Mouse (Mus musculus) liver, embryonic 14.5 days (tissue): Measurements from ENCODE around the gene Col26a1. TPM values are rescaled to one million over a fixed set of nuclear protein-coding genes. Genes with fewer than 3 reads are reported as not detected.

Source experiments
- ATAC-seq: fragments of 200-750 bp; cut with Nextera tagmentation; 2 replicates; pipeline ENCODE4 v1.8.0; 2017; ENCODE audit warnings: moderate number of reproducible peaks, mild to moderate bottlenecking, moderate library complexity; ENCODE audit not compliant: insufficient read depth
- DNase-seq, 3 experiments: peaks; one replicate each; pipeline ENCODE4 v3.0.0-alpha.2; 2012 to 2013; ENCODE audit warnings: low read depth in 3 of 3, low spot score in 3 of 3
- H3K27ac ChIP-seq: fragments of 300-500 bp; sonication (generic); 2 replicates; pipeline ENCODE4 v1.5.1; 2014; ENCODE audit warnings: moderate library complexity, mild to moderate bottlenecking, control low read depth, inconsistent platforms
- H3K27me3 ChIP-seq: fragments of 300-500 bp; sonication (generic); 2 replicates; pipeline ENCODE4 v1.6.1; 2014; ENCODE audit warnings: mild to moderate bottlenecking, low read length, moderate library complexity; ENCODE audit not compliant: control insufficient read depth, insufficient read depth
- H3K36me3 ChIP-seq: fragments of 300-500 bp; sonication (generic); replicated peaks from 2 replicates; pipeline ENCODE4 v1.6.1; 2014; ENCODE audit warnings: low read depth; ENCODE audit not compliant: control insufficient read depth, insufficient read depth
- H3K4me1 ChIP-seq, 2 experiments: fragments of 200-500 bp in 1 of 2; fragments of 300-500 bp in 1 of 2; sonication (generic) in 1 of 2; replicated peaks; 2 replicates each; pipeline ENCODE4 v1.6.1; 2012 to 2014; ENCODE audit warnings: antibody characterized with exemption in 1 of 2, inconsistent platforms in 1 of 2, low read length in 1 of 2; ENCODE audit not compliant: control insufficient read depth in 2 of 2, insufficient read depth in 2 of 2
- H3K4me2 ChIP-seq: fragments of 300-500 bp; sonication (generic); 2 replicates; pipeline ENCODE4 v1.6.1; 2014; ENCODE audit warnings: low read depth, mild to moderate bottlenecking, control low read depth, moderate library complexity
- H3K4me3 ChIP-seq, 2 experiments: fragments of 200-500 bp in 1 of 2; fragments of 300-500 bp in 1 of 2; sonication (generic) in 1 of 2; 2 replicates each; pipeline ENCODE4 v1.5.1; 2012 to 2014; ENCODE audit warnings: low read depth in 2 of 2, low read length in 2 of 2, mild to moderate bottlenecking in 2 of 2, control low read depth in 1 of 2, inconsistent platforms in 1 of 2, moderate library complexity in 1 of 2; ENCODE audit not compliant: insufficient read depth in 1 of 2
- H3K9ac ChIP-seq: fragments of 300-500 bp; sonication (generic); replicated peaks from 2 replicates; pipeline ENCODE4 v1.6.1; 2014; ENCODE audit warnings: mild to moderate bottlenecking, control low read depth, moderate library complexity
- H3K9me3 ChIP-seq: fragments of 300-500 bp; sonication (generic); 2 replicates; pipeline ENCODE4 v1.6.1; 2016; ENCODE audit warnings: low read length, mixed read lengths; ENCODE audit not compliant: control insufficient read depth
- CTCF ChIP-seq: IDR thresholded peaks from 2 replicates; pipeline ENCODE4 v1.5.1; 2016; ENCODE audit warnings: antibody characterized with exemption, low read depth, control low read depth
- EP300 ChIP-seq: IDR thresholded peaks from 2 replicates; pipeline ENCODE4 v1.6.1; 2016; ENCODE audit warnings: antibody characterized with exemption, low read depth
- WGBS: fragments of 180-500 bp; shearing (Covaris S2); extraction: QIAGEN DNeasy Blood & Tissue Kit; methylation state at CpG from one replicate; pipeline ENCODE4 v1.1.7; 2014; ENCODE audit not compliant: insufficient replicate concordance; 5-methylcytosine and 5-hydroxymethylcytosine counted together
- polyA plus RNA-seq, 2 experiments: library from polyadenylated mRNA; depleted of rRNA in 1 of 2; stranded (reverse) in 1 of 2; unstranded in 1 of 2; fragments of >200 nt; fragmentation: Nextera tagmentation in 1 of 2; extraction: Ambion mirVana in 1 of 2; gene quantifications; 2 replicates each; pipeline versions ENCODE4 v1.2.1 to v1.2.3; 2012 to 2014

Gene Col26a1
- polyA plus RNA-seq, 2 experiments = 0.06 to 0.18 TPM

- Histone ChIP-seq H3K4me2 (no peak overlapping the region), H3K36me3 (no peaks in the 10 kb centered on the region), H3K27ac (no peak overlapping the region), H3K9ac (no peak overlapping the region), H3K4me1 (no peaks in the 10 kb centered on the region), H3K4me3 (no peak overlapping the region), H3K9me3 (no peaks in the 10 kb centered on the region), H3K27me3 (no peaks in the 10 kb centered on the region)
- 60% methylated on average over 25 of the region's 25 CpGs for WGBS
- ATAC-seq (no peak), DNase-seq (no peak)
- TF ChIP-seq CTCF = no peak
Observed at GRCm38 (mm10) chr5:136894840-136895528, 12.0 kb upstream of the Col26a1 start.

GRCm38 (mm10) chr5:136888539-136889355 is 5.7 kb upstream of the Col26a1 start:
- H3K9ac ChIP-seq = no peak overlapping the region
- no peak overlapping the region for H3K27ac ChIP-seq
- 56% methylated on average over 19 of the region's 19 CpGs for WGBS
- H3K4me1 ChIP-seq = no peaks in the 10 kb centered on the region
- H3K4me2 ChIP-seq = no peak overlapping the region
- no peaks in the 10 kb centered on the region for H3K9me3 ChIP-seq
- DNase-seq (no peak), ATAC-seq (no peak)
- peaks cover 3% of the 10 kb centered on the region; the same call in 1 of the 2 replicates for H3K27me3 ChIP-seq
- no peak overlapping the region for H3K4me3 ChIP-seq
- TF ChIP-seq CTCF (no peak), EP300 (no peak)
- H3K36me3 ChIP-seq = no peaks in the 10 kb centered on the region

- Histone ChIP-seq H3K27me3 (peaks cover 21% of the 10 kb centered on the region), H3K27ac (no peak overlapping the region), H3K4me1 (no peaks in the 10 kb centered on the region), H3K4me3 (no peak overlapping the region), H3K36me3 (no peaks in the 10 kb centered on the region), H3K4me2 (no peak overlapping the region), H3K9ac (no peak overlapping the region), H3K9me3 (no peaks in the 10 kb centered on the region)
- no peak for ATAC-seq
- TF ChIP-seq CTCF = no peak
- no peak for TF ChIP-seq EP300
- 48% methylated on average over 7 of the region's 7 CpGs for WGBS
- no peak for DNase-seq
Observed at GRCm38 (mm10) chr5:136886957-136887356, 3.9 kb upstream of the Col26a1 start.

GRCm38 (mm10) chr5:136882055-136882787 is 788 bp downstream of the Col26a1 start:
- H3K9ac ChIP-seq = no peak overlapping the region
- H3K4me1 ChIP-seq = no peaks in the 10 kb centered on the region
- TF ChIP-seq EP300 (no peak), CTCF (no peak)
- H3K9me3 ChIP-seq = no peaks in the 10 kb centered on the region
- H3K27me3 ChIP-seq = peaks cover 26% of the 10 kb centered on the region
- ATAC-seq = no peak
- H3K36me3 ChIP-seq = no peaks in the 10 kb centered on the region
- no peak overlapping the region for H3K27ac ChIP-seq
- peak overlapping the region; percentile 32; the same call in 1 of the 2 replicates for H3K4me2 ChIP-seq
- 4% methylated on average over 47 of the region's 47 CpGs for WGBS
- H3K4me3 ChIP-seq = peak overlapping the region in 1 of 2 experiments; percentile 21; a peak in 1 of 4 replicates
- no peak for DNase-seq
